Mouse (Mus musculus): ENCODE data around the gene Tmem87b. TPM values are rescaled to one million over a fixed set of nuclear protein-coding genes. Genes with fewer than 3 reads are reported as not detected.

Gene Tmem87b
- polyA plus RNA-seq, 1 experiment from 2014 or later = 17.5 TPM

DNA sequence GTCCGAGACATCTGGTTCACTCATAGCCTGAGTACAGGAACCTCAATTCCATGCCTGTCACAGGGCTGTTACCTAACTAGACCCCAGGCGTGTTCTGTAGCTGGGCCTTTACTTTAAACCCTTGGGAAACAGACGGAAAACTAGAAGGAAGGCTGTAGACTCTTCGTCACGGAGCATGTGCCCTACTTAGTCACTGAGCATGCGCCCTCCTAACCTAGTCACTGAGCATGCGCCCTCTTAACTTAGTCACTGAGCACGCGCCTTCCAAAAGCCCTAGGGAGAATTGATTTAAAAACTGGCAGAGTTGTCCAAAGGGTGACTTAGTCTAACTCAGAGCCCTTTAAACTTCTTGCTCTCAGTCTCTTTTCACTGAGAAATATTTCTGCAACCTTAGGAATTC, 44.7 kb downstream of the Tmem87b start, which contains the start of gene Fbln7:
TSS of gene Fbln7 (plus strand) at position 346 of the 400 bp plus-strand sequence.
- no peak within 1 kb of the TSS for H3K27ac ChIP-seq (ENCODE audit: low read depth)
- WGBS (ENCODE audit: insufficient replicate concordance) = 89% methylated on average over 9 of the region's 9 CpGs
- no peak within 1 kb of the TSS for H3K9ac ChIP-seq (replicated peaks)
- H3K4me3 ChIP-seq (ENCODE audit: low read depth, low read length) = peak within 1 kb of the TSS; percentile 36
- peak within 1 kb of the TSS; percentile 66 for H3K4me2 ChIP-seq (ENCODE audit: low read depth, low read length)
- peaks cover 16% of the 10 kb centered on the region for H3K27me3 ChIP-seq (ENCODE audit: insufficient read depth, low read length)
- no peak for TF ChIP-seq CTCF (IDR thresholded peaks at IDR 0.05; ENCODE audit: low read depth)
- no peak for TF ChIP-seq EP300 (IDR thresholded peaks at IDR 0.05; ENCODE audit: low read depth)
- H3K9me3 ChIP-seq (ENCODE audit: low read length) = no peaks in the 10 kb centered on the region; the same call in 1 of the 2 replicates
- H3K36me3 ChIP-seq (replicated peaks; ENCODE audit: insufficient read depth, low read length) = no peaks in the 10 kb centered on the region
- H3K4me1 ChIP-seq (ENCODE audit: insufficient read depth) = peaks cover 6% of the 10 kb centered on the region; the same call in 1 of the 2 replicates
- DNase-seq = no peak
- ATAC-seq = no peak

DNA sequence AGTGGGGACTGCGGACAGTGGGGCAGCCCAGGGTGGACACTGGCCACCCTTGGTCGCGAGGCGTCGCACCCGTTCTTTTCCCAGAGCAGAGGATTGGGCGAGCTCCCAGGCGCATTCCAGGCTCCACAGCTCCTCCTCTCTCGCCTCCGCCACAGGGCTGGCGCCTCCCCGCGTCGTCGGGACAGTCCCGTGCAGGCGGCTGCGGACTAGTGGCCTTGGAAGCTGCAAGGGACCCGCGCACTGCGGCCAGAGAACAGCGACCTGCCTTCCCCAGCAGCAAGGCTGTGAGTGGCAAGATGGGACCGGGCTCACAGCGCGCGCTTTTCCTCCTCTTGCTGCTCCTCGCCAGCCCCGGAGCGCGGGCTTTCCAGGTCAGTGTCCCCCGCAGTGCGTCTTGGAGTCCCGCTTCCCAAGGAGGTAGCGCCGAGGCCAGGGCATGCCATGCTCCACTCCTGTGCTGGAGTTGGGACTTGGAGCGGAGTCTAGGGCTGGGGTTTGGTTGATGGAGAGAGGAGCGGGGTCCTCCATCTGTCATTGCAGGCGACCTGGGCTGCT, 45.9 kb downstream of the Tmem87b start:
- no peak overlapping the region for H3K9ac ChIP-seq (replicated peaks)
- TF ChIP-seq EP300 (IDR thresholded peaks at IDR 0.05; ENCODE audit: low read depth) (no peak), CTCF (IDR thresholded peaks at IDR 0.05; ENCODE audit: low read depth) (0 out of 2 replicates have a peak, but pooled peaks have one; percentile 3)
- H3K9me3 ChIP-seq (ENCODE audit: low read length) = no peaks in the 10 kb centered on the region; the same call in 1 of the 2 replicates
- peak; percentile 34 for DNase-seq
- no peak overlapping the region for H3K27ac ChIP-seq (ENCODE audit: low read depth)
- H3K4me3 ChIP-seq (ENCODE audit: low read depth, low read length) = peak overlapping the region; percentile 36
- H3K4me1 ChIP-seq (ENCODE audit: insufficient read depth) = peaks cover 6% of the 10 kb centered on the region; the same call in 1 of the 2 replicates
- no peak for ATAC-seq
- H3K27me3 ChIP-seq (ENCODE audit: insufficient read depth, low read length) = peaks cover 16% of the 10 kb centered on the region
- H3K36me3 ChIP-seq (replicated peaks; ENCODE audit: insufficient read depth, low read length) = no peaks in the 10 kb centered on the region
- 1% methylated on average over 35 of the region's 38 CpGs for WGBS (ENCODE audit: insufficient replicate concordance)
- H3K4me2 ChIP-seq (ENCODE audit: low read depth, low read length) = peak overlapping the region; percentile 66

DNA sequence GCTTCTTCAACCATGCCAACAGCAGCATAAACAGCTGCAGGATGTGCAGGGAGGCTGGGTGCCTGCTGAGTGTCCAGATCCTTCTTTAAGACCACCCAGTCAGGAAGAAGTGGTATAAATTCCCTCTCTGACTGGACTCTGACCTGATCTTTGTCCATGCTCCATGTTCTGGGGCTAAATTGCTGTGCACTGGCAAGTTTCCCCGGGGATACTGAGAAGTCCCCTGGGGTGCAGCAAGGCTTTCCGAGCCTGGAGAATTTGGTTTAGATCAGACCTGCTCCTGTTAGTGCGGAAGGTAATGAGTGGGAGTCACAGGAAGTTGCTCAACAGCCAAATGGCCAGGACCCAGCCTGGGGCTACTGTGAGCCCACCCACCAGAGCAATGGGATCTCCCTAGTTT, 47.1 kb downstream of the Tmem87b start:
- WGBS (ENCODE audit: insufficient replicate concordance) = 33% methylated on average over 3 of the region's 3 CpGs

DNA sequence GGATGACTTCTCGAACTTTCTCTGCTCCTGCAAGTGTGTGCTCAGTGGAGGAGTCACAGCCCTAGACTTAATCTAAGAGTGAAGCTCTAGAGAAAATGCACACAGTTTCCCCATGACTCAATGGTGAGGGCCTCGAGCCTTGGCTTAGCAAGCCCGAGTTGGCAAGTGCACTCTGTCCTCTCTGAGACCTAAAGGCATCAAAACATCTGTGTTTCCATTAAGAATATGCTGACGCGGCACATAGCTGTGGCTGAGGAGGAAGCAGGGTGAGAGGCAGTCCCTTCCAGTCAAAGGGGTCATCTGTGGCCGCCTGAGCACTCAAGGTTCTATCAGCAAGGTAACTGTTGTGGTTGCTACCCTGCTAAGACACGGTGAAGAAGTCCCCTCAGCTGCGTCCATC, 53.7 kb downstream of the Tmem87b start:
- H3K27ac ChIP-seq (ENCODE audit: low read depth) = no peak overlapping the region
- no peaks in the 10 kb centered on the region for H3K4me1 ChIP-seq (ENCODE audit: insufficient read depth)
- H3K9me3 ChIP-seq (ENCODE audit: low read length) = no peaks in the 10 kb centered on the region
- H3K36me3 ChIP-seq (replicated peaks; ENCODE audit: insufficient read depth, low read length) = no peaks in the 10 kb centered on the region
- no peak for DNase-seq
- no peaks in the 10 kb centered on the region for H3K27me3 ChIP-seq (ENCODE audit: insufficient read depth, low read length)
- no peak overlapping the region for H3K4me3 ChIP-seq (ENCODE audit: low read depth, low read length)
- ATAC-seq = no peak
- TF ChIP-seq EP300 (IDR thresholded peaks at IDR 0.05; ENCODE audit: low read depth) (no peak), CTCF (IDR thresholded peaks at IDR 0.05; ENCODE audit: low read depth) (no peak)
- H3K4me2 ChIP-seq (ENCODE audit: low read depth, low read length) = no peak overlapping the region
- 57% methylated on average over 8 of the region's 8 CpGs for WGBS (ENCODE audit: insufficient replicate concordance)
- no peak overlapping the region for H3K9ac ChIP-seq (replicated peaks)

More for the DNA sequence above, 47.1 kb downstream of the Tmem87b start:
- no peak overlapping the region for H3K27ac ChIP-seq (ENCODE audit: low read depth)
- ATAC-seq (no peak), DNase-seq (no peak)
- H3K4me3 ChIP-seq (ENCODE audit: low read depth, low read length) = no peak overlapping the region
- H3K36me3 ChIP-seq (replicated peaks; ENCODE audit: insufficient read depth, low read length) = no peaks in the 10 kb centered on the region
- H3K9me3 ChIP-seq (ENCODE audit: low read length) = no peaks in the 10 kb centered on the region
- no peak overlapping the region for H3K9ac ChIP-seq (replicated peaks)
- peaks cover 16% of the 10 kb centered on the region for H3K27me3 ChIP-seq (ENCODE audit: insufficient read depth, low read length)
- no peak overlapping the region for H3K4me2 ChIP-seq (ENCODE audit: low read depth, low read length)
- H3K4me1 ChIP-seq (ENCODE audit: insufficient read depth) = peaks cover 6% of the 10 kb centered on the region; the same call in 1 of the 2 replicates
- no peak for TF ChIP-seq CTCF (IDR thresholded peaks at IDR 0.05; ENCODE audit: low read depth)
- no peak for TF ChIP-seq EP300 (IDR thresholded peaks at IDR 0.05; ENCODE audit: low read depth)

DNA sequence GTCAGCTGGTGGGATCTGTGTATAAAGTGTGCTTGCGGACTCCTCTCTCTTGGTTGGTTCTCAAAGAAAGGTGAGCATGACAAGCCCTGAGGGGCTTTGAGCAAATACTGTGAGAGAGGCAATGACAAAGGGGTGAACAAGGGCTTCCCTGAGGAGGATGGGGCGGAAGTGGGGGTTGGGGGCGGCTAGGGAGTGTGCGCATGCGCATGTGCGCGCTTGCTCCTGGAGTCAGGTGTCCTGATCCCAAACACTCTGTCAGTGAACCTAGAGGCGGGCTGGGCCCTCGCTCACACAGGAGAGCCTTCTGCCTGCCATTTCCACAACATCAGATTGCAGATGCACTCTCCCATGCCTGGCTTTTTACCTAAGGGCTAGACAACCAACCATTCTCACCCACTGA, 54.3 kb downstream of the Tmem87b start:
- WGBS (ENCODE audit: insufficient replicate concordance) = 86% methylated on average over 8 of the region's 9 CpGs
- ATAC-seq = no peak

DNA sequence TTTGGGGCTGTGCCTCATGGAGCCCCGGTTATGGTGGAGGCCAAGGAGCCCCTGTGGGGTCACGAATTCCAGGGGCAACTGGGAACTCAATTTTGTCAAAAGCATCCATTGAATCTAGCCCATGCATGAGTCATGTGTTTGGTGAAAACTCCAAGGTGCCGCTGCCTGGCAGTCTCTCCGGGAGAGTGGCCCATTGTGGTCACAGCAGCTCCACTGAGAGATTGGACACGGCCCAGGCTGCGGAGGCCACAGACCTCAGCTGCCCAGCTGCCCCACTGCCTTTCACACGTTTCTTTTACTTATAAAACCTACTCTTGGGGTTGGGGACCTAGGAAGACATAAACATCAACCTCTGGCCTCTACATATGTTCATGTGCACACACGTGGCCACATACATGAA, 57.6 kb downstream of the Tmem87b start:
- Histone ChIP-seq H3K4me2 (ENCODE audit: low read depth, low read length) (no peak overlapping the region), H3K4me1 (ENCODE audit: insufficient read depth) (no peaks in the 10 kb centered on the region), H3K9ac (replicated peaks) (no peak overlapping the region), H3K9me3 (ENCODE audit: low read length) (no peaks in the 10 kb centered on the region), H3K27me3 (ENCODE audit: insufficient read depth, low read length) (no peaks in the 10 kb centered on the region), H3K4me3 (ENCODE audit: low read depth, low read length) (no peak overlapping the region), H3K36me3 (replicated peaks; ENCODE audit: insufficient read depth, low read length) (no peaks in the 10 kb centered on the region), H3K27ac (ENCODE audit: low read depth) (no peak overlapping the region)
- no peak for DNase-seq
- ATAC-seq = no peak
- TF ChIP-seq EP300 (IDR thresholded peaks at IDR 0.05; ENCODE audit: low read depth) (no peak), CTCF (IDR thresholded peaks at IDR 0.05; ENCODE audit: low read depth) (no peak)
- WGBS (ENCODE audit: insufficient replicate concordance) = 76% methylated on average over 8 of the region's 8 CpGs

More for the DNA sequence above, 54.3 kb downstream of the Tmem87b start:
- H3K4me1 ChIP-seq (ENCODE audit: insufficient read depth) = no peaks in the 10 kb centered on the region
- TF ChIP-seq EP300 (IDR thresholded peaks at IDR 0.05; ENCODE audit: low read depth) = no peak
- TF ChIP-seq CTCF (IDR thresholded peaks at IDR 0.05; ENCODE audit: low read depth) = no peak
- H3K27ac ChIP-seq (ENCODE audit: low read depth) = no peak overlapping the region
- no peak for DNase-seq
- no peaks in the 10 kb centered on the region for H3K9me3 ChIP-seq (ENCODE audit: low read length)
- H3K36me3 ChIP-seq (replicated peaks; ENCODE audit: insufficient read depth, low read length) = no peaks in the 10 kb centered on the region
- H3K4me2 ChIP-seq (ENCODE audit: low read depth, low read length) = no peak overlapping the region
- H3K4me3 ChIP-seq (ENCODE audit: low read depth, low read length) = no peak overlapping the region
- no peak overlapping the region for H3K9ac ChIP-seq (replicated peaks)
- no peaks in the 10 kb centered on the region for H3K27me3 ChIP-seq (ENCODE audit: insufficient read depth, low read length)
